Mouse (Mus musculus) urinary bladder, postnatal 0 days (tissue): ENCODE measurements around the gene Hccs. TPM values are rescaled to one million over a fixed set of nuclear protein-coding genes. Genes with fewer than 3 reads are reported as not detected.

Experiments used
- polyA plus RNA-seq: library from polyadenylated mRNA; unstranded; fragments of >200 nt; fragmentation: Nextera tagmentation; extraction: Ambion mirVana; gene quantifications from 2 replicates; pipeline ENCODE4 v1.2.1, GENCODE M21; 2015

Gene Hccs
- polyA plus RNA-seq = 23.2 and 27.3 TPM in 2 replicates

DNA sequence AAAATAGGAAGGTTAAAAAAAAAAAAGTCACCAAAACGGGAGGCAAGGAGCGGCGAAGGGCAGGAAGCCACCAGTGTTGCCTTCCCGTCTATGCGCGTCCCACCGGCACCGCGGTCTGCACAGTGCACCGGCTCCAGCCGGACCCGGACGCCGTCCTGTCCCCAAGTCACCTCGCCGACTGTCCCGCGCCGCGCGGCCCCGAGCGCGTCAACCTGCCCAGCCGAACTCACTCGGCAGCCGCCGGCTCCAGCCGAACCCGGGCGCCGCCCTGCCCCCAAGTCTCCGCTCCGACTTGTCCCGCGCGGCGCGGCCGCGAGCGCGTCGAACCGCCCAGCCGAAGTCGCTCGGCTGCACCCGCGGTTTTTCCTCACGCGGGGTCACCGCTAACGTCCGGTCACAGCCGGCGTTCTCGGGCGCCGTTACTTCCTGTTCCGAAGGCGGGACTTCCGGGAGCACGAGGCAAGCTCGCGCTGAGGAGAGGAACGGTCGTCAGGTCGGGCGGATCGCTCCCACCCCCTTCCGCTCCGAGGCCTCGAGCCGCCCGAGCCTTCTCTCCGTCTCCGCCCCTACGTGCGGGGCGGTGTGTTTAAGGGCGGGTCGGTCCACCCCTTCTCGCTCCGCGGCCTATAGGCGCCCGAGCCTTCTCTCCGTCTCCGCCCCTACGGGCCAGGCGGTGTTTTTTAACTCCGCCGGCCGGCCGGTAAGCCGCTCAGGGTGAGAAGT is at the start of gene Hccs:
Hccs (minus strand) TSS at position 428 of the 723 bp plus-strand sequence.

Other genes starting within 250 kb of the Hccs start
- not detected in 2 replicates for gene Amelx, start 133.2 kb downstream of the Hccs start, polyA plus RNA-seq